Mouse (Mus musculus) right cerebral cortex, postnatal 36 days (tissue): ENCODE results near the gene 9030025P20Rik.
"Not testable (repeated sequence)": the region's sequence is repeated elsewhere in the genome, so short reads cannot be mapped to it uniquely, and the experiment has no call there.

ENCODE experiments used
- DNase-seq, 2 experiments: peaks; one replicate each; pipeline ENCODE4 v3.0.0; 2022; ENCODE audit warnings: low spot score in 2 of 2, mixed read lengths in 1 of 2

The 9030025P20Rik gene

DNA sequence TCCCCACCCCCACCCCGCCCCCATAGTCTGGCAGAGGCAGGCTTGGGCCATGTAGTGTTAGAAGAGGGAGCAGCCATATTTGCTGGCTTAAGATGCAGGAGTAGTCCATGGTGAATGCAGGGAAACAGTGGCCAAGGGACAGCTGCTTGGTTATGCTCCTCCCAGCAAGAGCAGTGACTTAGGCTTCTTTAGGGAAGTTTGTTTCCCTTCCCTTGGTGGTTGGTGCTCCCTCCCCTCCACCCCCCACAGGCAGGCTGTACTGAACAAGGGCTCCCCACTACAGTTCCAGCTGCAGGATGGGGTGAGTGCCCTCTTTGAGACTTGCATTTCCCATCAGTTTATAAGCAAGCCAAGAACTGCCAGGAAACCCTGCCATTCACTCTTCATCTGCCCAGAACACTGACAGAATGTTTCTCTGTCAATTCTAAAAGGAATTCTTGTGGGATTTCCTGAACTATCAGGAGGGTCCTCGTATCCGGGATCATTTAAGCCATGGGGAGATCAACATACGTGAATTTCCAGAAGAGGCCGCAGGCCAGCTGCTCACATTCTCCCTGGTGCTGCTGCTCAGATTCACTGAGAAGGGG is 11.9 kb downstream of the 9030025P20Rik start:
- not testable (repeated sequence) for DNase-seq

DNA sequence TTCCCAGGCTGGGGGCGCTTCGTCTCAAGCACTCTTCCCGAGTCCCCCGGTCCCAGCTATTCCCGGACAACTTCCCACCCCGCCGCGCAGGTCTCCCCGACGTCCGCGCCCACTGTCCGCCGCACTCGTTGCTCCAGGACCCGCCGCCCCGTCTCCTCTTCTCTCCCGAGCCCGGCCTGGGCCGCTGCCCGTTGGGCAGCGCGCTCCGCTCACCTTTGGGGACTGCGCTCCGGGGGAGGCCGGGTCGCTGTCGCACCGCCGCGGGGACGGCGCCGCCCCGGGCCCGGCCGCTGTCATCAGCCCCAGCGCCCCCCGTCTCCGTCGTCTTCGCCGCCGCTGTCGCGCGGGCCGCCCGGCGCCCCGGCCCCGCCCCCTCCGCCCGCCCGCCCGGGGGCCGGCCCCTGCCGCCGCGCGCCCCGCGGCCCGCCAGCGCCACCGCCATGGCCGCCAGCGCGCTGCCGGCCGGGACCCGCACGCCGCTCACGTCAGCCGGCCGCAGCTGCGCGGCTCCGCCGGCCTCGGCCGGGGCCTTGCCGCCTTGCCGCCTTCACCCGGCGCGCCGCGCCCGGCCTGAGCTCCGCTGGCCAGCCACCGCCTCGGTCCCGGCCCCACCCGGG is 14.4 kb downstream of the 9030025P20Rik start:
- DNase-seq = not testable (repeated sequence)

DNA sequence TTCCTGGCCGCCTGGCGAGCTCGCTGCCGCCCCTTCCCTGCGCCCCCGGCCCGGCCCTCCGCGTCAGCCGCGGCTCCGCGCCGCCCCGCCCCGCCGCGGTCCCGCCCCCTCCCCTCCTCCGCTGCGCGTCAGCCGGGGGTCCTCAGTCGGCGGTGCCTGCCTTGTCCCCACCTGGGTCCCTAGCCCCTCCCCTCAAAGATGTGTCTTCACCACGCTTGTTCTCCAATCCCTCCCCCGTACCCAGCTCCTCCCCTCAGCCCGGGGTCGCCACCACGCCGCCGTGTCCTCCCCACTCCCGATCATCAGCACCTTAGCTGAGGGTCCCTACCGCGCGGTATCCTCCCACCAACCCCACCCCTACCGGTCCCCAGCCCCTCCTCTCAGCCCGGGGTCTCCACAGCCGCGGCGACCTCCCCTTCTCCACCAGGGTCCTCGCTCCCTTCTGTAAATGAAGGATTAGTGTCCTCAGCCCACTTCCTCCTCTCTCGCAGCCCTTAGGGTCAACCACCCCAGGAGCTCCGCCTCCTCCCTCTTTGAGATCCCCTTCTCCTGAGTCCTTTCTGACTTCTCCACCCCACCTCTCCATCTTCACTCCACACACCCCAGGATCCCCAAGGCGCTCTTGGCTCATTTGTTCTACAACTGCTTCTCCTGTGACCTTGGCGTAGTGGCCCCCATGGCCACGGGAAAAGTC is 15.0 kb downstream of the 9030025P20Rik start:
- not testable (repeated sequence) for DNase-seq

DNA sequence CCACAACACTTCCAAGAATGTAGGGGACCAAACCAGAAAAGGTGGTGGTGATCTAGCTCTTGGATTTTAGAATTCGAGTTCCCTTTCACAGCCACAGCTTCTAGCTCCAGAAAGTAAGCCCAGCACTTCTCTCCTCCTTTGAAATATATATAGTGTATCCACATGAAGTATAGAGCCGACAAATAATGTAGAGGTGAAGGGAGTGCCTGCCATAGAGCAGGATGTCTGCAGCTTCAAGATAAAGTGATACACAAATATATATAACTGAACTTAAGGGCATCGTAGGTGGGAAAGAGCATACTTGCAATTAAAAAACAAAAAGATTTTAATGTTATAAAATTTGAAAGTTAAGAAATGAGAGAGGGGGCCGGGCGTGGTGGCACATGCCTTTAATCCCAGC is 15.9 kb downstream of the 9030025P20Rik start:
- DNase-seq = not testable (repeated sequence)

DNA sequence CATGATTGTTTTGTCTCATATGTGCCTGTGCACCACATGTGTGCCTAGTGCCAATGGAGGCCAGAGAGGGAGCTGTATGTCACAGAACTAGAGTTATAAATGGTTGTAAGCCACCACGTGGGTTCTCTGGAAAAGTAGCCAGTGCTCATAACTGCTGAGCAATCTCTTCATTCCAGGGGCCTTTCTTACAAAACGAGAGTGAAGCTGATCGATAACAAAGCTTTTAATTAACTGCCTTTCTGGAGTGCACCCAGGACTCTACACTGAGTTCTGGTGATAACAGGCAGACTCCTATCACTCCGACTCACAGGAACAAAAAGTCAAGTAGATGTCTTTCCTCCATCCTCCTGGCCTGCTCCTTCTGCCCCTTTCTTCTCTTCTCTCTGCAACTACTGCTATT is 21.8 kb downstream of the 9030025P20Rik start:
- not testable (repeated sequence) for DNase-seq

DNA sequence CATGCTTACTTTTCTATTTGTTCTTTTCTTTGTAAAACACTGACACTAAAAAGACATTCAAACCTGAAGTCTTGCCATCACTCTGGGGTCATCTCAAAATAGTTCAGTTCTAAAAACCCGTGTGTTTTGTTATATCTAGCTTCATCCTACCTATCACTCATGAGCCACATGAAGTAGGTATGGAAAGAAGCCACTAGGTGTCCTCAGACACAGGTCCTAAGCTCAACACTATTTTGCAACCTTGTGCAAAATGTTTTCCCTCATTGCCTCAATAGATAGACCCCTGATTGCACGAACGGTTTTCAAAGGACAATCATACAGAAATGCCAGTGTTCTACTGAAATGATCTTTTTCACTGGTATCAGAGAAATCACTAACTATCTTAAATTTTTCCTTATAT is 30.8 kb downstream of the 9030025P20Rik start:
- DNase-seq = not testable (repeated sequence)

DNA sequence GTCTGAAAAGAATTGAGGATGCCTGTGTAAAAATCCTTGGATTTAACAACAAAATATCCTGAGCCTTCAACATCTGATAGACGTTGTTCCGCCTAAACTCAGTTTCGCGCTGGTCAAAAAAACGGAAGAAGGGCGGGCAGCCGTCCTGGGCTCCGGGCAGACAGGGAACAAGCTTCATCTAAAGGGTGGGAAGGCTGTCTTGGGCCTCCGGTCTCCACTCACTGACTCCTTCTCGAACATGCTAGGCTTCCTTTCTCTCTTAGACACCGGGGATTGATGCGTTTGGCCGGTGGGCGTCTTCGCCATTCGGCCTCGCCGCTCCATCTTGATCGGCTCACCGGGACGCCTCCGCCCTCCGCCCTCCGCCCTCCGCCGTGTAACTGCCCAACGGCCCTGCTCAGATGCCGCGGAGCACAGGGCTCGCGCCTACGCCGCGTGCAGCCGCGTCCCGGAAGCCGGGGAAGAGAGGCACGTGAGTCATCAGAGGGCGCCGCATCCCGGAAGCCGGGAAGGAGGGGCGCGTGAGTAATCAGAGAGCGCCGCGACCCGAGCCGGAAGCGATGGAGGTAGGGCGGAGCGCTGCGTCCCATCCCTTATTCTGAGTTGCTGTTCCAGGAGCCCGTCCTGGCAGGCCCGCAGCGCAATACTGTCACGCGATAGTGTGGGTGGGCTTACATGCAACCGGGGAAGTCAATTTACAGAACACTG is 31.6 kb downstream of the 9030025P20Rik start, which contains the start of gene Gm3435:
TSS of gene Gm3435 (plus strand) at position 471 of the 708 bp plus-strand sequence.
- DNase-seq = not testable (repeated sequence)

DNA sequence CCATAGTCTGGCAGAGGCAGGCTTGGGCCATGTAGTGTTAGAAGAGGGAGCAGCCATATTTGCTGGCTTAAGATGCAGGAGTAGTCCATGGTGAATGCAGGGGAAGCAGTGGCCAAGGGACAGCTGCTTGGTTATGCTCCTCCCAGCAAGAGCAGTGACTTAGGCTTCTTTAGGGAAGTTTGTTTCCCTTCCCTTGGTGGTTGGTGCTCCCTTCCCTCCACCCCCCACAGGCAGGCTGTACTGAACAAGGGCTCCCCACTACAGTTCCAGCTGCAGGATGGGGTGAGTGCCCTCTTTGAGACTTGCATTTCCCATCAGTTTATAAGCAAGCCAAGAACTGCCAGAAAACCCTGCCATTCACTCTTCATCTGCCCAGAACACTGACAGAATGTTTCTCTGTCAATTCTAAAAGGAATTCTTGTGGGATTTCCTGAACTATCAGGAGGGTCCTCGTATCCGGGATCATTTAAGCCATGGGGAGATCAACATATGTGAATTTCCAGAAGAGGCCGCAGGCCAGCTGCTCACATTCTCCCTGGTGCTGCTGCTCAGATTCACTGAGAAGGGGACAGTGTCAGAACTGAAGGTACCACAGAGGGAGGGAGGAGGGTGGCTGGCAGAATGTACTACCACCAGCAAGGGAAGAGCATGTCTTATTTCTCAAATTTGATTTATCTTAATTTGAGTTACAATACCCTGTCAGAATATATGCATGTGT is 43.4 kb downstream of the 9030025P20Rik start:
- DNase-seq = peak; percentile 4 to 12

DNA sequence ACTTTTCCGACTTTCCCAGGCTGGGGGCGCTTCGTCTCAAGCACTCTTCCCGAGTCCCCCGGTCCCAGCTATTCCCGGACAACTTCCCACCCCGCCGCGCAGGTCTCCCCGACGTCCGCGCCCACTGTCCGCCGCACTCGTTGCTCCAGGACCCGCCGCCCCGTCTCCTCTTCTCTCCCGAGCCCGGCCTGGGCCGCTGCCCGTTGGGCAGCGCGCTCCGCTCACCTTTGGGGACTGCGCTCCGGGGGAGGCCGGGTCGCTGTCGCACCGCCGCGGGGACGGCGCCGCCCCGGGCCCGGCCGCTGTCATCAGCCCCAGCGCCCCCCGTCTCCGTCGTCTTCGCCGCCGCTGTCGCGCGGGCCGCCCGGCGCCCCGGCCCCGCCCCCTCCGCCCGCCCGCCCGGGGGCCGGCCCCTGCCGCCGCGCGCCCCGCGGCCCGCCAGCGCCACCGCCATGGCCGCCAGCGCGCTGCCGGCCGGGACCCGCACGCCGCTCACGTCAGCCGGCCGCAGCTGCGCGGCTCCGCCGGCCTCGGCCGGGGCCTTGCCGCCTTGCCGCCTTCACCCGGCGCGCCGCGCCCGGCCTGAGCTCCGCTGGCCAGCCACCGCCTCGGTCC is 45.7 kb downstream of the 9030025P20Rik start:
- not testable (repeated sequence) for DNase-seq

DNA sequence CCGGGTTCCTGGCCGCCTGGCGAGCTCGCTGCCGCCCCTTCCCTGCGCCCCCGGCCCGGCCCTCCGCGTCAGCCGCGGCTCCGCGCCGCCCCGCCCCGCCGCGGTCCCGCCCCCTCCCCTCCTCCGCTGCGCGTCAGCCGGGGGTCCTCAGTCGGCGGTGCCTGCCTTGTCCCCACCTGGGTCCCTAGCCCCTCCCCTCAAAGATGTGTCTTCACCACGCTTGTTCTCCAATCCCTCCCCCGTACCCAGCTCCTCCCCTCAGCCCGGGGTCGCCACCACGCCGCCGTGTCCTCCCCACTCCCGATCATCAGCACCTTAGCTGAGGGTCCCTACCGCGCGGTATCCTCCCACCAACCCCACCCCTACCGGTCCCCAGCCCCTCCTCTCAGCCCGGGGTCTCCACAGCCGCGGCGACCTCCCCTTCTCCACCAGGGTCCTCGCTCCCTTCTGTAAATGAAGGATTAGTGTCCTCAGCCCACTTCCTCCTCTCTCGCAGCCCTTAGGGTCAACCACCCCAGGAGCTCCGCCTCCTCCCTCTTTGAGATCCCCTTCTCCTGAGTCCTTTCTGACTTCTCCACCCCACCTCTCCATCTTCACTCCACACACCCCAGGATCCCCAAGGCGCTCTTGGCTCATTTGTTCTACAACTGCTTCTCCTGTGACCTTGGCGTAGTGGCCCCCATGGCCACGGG is 46.4 kb downstream of the 9030025P20Rik start:
- not testable (repeated sequence) for DNase-seq

DNA sequence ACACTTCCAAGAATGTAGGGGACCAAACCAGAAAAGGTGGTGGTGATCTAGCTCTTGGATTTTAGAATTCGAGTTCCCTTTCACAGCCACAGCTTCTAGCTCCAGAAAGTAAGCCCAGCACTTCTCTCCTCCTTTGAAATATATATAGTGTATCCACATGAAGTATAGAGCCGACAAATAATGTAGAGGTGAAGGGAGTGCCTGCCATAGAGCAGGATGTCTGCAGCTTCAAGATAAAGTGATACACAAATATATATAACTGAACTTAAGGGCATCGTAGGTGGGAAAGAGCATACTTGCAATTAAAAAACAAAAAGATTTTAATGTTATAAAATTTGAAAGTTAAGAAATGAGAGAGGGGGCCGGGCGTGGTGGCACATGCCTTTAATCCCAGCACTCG is 47.2 kb downstream of the 9030025P20Rik start:
- DNase-seq = not testable (repeated sequence)

DNA sequence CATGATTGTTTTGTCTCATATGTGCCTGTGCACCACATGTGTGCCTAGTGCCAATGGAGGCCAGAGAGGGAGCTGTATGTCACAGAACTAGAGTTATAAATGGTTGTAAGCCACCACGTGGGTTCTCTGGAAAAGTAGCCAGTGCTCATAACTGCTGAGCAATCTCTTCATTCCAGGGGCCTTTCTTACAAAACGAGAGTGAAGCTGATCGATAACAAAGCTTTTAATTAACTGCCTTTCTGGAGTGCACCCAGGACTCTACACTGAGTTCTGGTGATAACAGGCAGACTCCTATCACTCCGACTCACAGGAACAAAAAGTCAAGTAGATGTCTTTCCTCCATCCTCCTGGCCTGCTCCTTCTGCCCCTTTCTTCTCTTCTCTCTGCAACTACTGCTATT is 53.1 kb downstream of the 9030025P20Rik start:
- DNase-seq = not testable (repeated sequence)

DNA sequence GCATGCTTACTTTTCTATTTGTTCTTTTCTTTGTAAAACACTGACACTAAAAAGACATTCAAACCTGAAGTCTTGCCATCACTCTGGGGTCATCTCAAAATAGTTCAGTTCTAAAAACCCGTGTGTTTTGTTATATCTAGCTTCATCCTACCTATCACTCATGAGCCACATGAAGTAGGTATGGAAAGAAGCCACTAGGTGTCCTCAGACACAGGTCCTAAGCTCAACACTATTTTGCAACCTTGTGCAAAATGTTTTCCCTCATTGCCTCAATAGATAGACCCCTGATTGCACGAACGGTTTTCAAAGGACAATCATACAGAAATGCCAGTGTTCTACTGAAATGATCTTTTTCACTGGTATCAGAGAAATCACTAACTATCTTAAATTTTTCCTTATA is 62.2 kb downstream of the 9030025P20Rik start:
- not testable (repeated sequence) for DNase-seq
